Mouse (Mus musculus) adrenal gland, adult 10 weeks (tissue): Measurements from ENCODE around the gene Ccr1. TPM values are rescaled to one million over a fixed set of nuclear protein-coding genes. Genes with fewer than 3 reads are reported as not detected.

Source experiments
- polyA plus RNA-seq: library from polyadenylated mRNA; stranded (reverse); fragments of 350-450 nt; fragmentation: Illumina TruSeq; extraction: RNeasy Lipid Tissue Mini Kit (QIAGEN cat#74804); gene quantifications from one replicate; pipeline ENCODE4 v1.2.3, GENCODE M21; 2014; ENCODE audit warnings: low read depth, low replicate concordance

Gene Ccr1
- polyA plus RNA-seq, result 5.7 TPM

GRCm38 (mm10) chr9:123968290-123968912, at the start of gene Ccr1:
TSS of gene Ccr1 (minus strand) at chr9:123968692.

DNA sequence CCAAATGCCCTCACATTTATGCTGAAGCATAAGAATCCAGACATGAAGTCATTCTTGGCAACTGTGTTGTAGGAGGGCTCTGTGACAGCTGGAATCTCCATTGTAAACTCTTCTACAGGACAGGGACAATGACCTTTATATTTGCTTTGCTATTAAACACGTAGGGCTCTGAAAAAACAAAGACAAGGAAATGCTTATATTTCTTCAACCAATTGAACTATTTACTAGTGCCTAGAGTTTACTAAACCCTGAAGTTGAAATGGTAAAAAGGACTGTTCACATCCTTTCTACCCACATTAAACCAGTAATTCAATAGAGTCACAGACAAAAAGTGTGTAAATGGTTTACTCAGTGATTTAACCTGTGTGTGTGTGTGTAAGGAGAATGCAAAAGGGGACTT, 9.8 kb upstream of the Ccr1 start, which contains the start of gene Ccr1l1:
Gene Ccr1l1 (minus strand): TSS at position 101 of the 400 bp plus-strand sequence.

Other genes starting within 250 kb of the Ccr1 start
- 0.29 TPM for gene Cxcr6, start 162.2 kb downstream of the Ccr1 start, polyA plus RNA-seq
- 36.6 TPM for gene Fyco1, start 116.8 kb downstream of the Ccr1 start, polyA plus RNA-seq
- 0.35 TPM for gene Xcr1, start 106.7 kb downstream of the Ccr1 start, polyA plus RNA-seq
- gene Ccr1l1, start 9.7 kb upstream of the Ccr1 start, polyA plus RNA-seq, result not detected
- gene Ccr3, start 53.3 kb upstream of the Ccr1 start, polyA plus RNA-seq, result not detected
- 13.3 TPM for gene Ccr2, start 133.3 kb upstream of the Ccr1 start, polyA plus RNA-seq
- 5.1 TPM for gene Ccr5, start 152.9 kb upstream of the Ccr1 start, polyA plus RNA-seq